Mouse (Mus musculus): ENCODE results near the gene Lcn12.

DNA sequence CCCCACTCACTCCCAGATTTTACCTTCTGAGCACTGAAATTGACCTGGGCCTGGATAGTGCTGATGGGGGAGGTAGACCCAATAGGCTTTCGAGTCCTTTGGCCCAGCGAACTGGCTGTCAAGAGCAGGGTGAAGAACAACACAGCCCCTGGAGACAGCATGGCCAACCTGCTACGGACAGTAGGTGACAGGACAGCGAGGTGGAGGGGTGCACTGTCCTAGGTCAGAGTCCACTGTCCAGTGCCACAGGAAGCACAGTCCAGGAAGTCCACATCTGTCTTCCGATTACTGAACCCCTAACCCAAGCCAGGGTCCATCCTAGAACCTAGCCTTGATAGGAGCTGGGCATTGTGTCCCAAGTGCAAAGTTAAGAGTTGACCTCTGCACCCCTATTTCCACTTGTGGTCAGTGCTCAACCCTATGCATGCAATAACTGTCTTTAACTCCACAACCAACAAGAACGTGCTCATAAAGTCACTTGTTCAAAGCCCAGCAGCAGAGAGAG is 6.4 kb upstream of the Lcn12 start:
- TF ChIP-seq POLR2A (IDR thresholded peaks at IDR 0.05; ENCODE audit: borderline replicate concordance, extremely low read depth, insufficient read depth, insufficient read length, poor library complexity, severe bottlenecking) (no peak), CTCF (IDR thresholded peaks at IDR 0.05; ENCODE audit: borderline replicate concordance, extremely low read depth, insufficient read depth, insufficient read length) (no peak)

All from brain, embryonic 14.5 days (tissue).